Mouse (Mus musculus): Measurements from ENCODE around the gene Ddx42. TPM values are rescaled to one million over a fixed set of nuclear protein-coding genes. Genes with fewer than 3 reads are reported as not detected.

The Ddx42 gene
- polyA plus RNA-seq, 1 experiment from 2014 or later, result 35.3 TPM

DNA sequence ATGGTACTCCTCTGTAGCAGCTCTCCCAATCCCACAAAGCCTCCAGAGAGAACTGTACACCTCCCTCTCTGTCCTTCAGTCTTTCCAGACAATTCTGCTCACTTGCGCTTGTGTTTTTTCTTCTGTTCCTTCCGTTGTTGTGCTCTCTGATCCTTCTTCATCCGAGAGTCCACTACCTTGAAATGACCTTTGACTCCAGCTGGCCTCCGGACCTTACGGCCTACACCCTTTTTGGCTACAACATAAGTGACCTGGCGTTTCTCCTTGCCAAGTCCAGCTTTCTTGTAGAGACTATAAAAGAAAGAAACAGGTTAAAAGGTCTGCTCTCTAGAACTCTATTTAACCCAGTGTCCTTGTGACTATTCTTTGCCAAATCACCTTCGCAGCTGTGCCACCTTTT is 32.6 kb downstream of the Ddx42 start:
- 77% methylated on average over 7 of the region's 7 CpGs for WGBS
- no peaks in the 10 kb centered on the region for H3K27me3 ChIP-seq (replicated peaks; ENCODE audit: insufficient read depth, low read length)
- DNase-seq (ENCODE audit: low spot score) (no peak), ATAC-seq (no peak)
- H3K9me3 ChIP-seq (ENCODE audit: low read length), result no peaks in the 10 kb centered on the region
- no peaks in the 10 kb centered on the region for H3K4me1 ChIP-seq (ENCODE audit: insufficient read depth, low read depth, low read length)
- no peak overlapping the region for H3K4me2 ChIP-seq (replicated peaks; ENCODE audit: low read depth, low read length)
- H3K36me3 ChIP-seq (ENCODE audit: insufficient read depth, low read length), result peaks cover 63% of the 10 kb centered on the region; the same call in 1 of the 2 replicates
- H3K27ac ChIP-seq (ENCODE audit: low read length), result no peak overlapping the region
- TF ChIP-seq EP300 (IDR thresholded peaks at IDR 0.05) (no peak), CTCF (IDR thresholded peaks at IDR 0.05) (no peak)
- H3K4me3 ChIP-seq (ENCODE audit: low read depth, low read length), result no peak overlapping the region
- H3K9ac ChIP-seq (replicated peaks; ENCODE audit: low read depth), result no peak overlapping the region

DNA sequence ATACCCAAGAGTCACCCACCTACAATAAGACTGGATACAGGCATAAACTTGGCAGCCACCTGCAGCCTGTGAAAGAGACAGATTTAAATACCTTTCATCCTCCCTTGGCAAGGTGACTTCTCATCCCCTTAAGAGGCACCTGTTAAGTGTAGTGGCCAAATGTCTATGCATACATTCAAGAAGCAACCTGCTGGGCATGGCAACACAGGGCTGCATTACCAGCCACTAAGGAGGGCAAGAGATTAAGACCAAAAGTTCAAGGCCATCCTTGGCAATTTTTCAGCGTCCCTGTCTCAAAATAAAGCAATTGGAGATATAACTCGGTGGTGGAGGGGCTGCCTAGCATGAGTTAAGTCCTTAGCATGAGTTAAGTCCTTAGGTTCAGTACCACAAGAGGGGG is 38.0 kb downstream of the Ddx42 start:
- Histone ChIP-seq H3K9me3 (ENCODE audit: low read length) (no peaks in the 10 kb centered on the region), H3K4me3 (ENCODE audit: low read depth, low read length) (peak overlapping the region; percentile 70), H3K9ac (replicated peaks; ENCODE audit: low read depth) (peak overlapping the region; percentile 59), H3K36me3 (ENCODE audit: insufficient read depth, low read length) (peaks cover 15% of the 10 kb centered on the region; the same call in 1 of the 2 replicates), H3K27me3 (replicated peaks; ENCODE audit: insufficient read depth, low read length) (no peaks in the 10 kb centered on the region), H3K4me1 (ENCODE audit: insufficient read depth, low read depth, low read length) (peaks cover 11% of the 10 kb centered on the region; the same call in 1 of the 2 replicates), H3K4me2 (replicated peaks; ENCODE audit: low read depth, low read length) (peak overlapping the region; percentile 94), H3K27ac (ENCODE audit: low read length) (peak overlapping the region; percentile 69; the same call in 1 of the 2 replicates)
- ATAC-seq (no peak), DNase-seq (ENCODE audit: low spot score) (no peak)
- no peak for TF ChIP-seq EP300 (IDR thresholded peaks at IDR 0.05)
- no peak for TF ChIP-seq CTCF (IDR thresholded peaks at IDR 0.05)
- WGBS, result 17% methylated on average over 2 of the region's 2 CpGs

GRCm38 (mm10) chr11:106255174-106255573 is 38.4 kb downstream of the Ddx42 start:
- Histone ChIP-seq H3K4me2 (replicated peaks; ENCODE audit: low read depth, low read length) (peak overlapping the region; percentile 94), H3K36me3 (ENCODE audit: insufficient read depth, low read length) (peaks cover 11% of the 10 kb centered on the region; the same call in 1 of the 2 replicates), H3K27me3 (replicated peaks; ENCODE audit: insufficient read depth, low read length) (no peaks in the 10 kb centered on the region), H3K9me3 (ENCODE audit: low read length) (no peaks in the 10 kb centered on the region), H3K9ac (replicated peaks; ENCODE audit: low read depth) (peak overlapping the region; percentile 59), H3K4me1 (ENCODE audit: insufficient read depth, low read depth, low read length) (peaks cover 11% of the 10 kb centered on the region; the same call in 1 of the 2 replicates), H3K4me3 (ENCODE audit: low read depth, low read length) (peak overlapping the region; percentile 70), H3K27ac (ENCODE audit: low read length) (peak overlapping the region; percentile 69)
- WGBS, result 3% methylated on average over 22 of the region's 22 CpGs
- no peak for TF ChIP-seq CTCF (IDR thresholded peaks at IDR 0.05)
- no peak for TF ChIP-seq EP300 (IDR thresholded peaks at IDR 0.05)
- DNase-seq (ENCODE audit: low spot score) (peak; percentile 24), ATAC-seq (0 out of 2 replicates have a peak, but pooled peaks have one; percentile 4)

- peaks cover 10% of the 10 kb centered on the region; the same call in 1 of the 2 replicates for H3K36me3 ChIP-seq (ENCODE audit: insufficient read depth, low read length)
- peak within 1 kb of the TSS; percentile 59 for H3K9ac ChIP-seq (replicated peaks; ENCODE audit: low read depth)
- ATAC-seq, result peak; percentile 98
- peak within 1 kb of the TSS; percentile 70 for H3K4me3 ChIP-seq (ENCODE audit: low read depth, low read length)
- peak; percentile 98 for DNase-seq (ENCODE audit: low spot score)
- 1% methylated on average over 42 of the region's 42 CpGs for WGBS
- peak within 1 kb of the TSS; percentile 69 for H3K27ac ChIP-seq (ENCODE audit: low read length)
- no peaks in the 10 kb centered on the region for H3K9me3 ChIP-seq (ENCODE audit: low read length)
- H3K4me2 ChIP-seq (replicated peaks; ENCODE audit: low read depth, low read length), result peak within 1 kb of the TSS; percentile 94
- no peaks in the 10 kb centered on the region for H3K27me3 ChIP-seq (replicated peaks; ENCODE audit: insufficient read depth, low read length)
- TF ChIP-seq EP300 (IDR thresholded peaks at IDR 0.05) (no peak), CTCF (IDR thresholded peaks at IDR 0.05) (peak; percentile 66)
- peaks cover 11% of the 10 kb centered on the region; the same call in 1 of the 2 replicates for H3K4me1 ChIP-seq (ENCODE audit: insufficient read depth, low read depth, low read length)
These were observed 39.1 kb downstream of the Ddx42 start, which contains the start of the genes Ftsj3 and Psmc5 for GRCm38 (mm10) chr11:106255685-106256451. TSS of gene Ftsj3 (minus strand) at chr11:106256079. TSS of gene Psmc5 (plus strand) at chr11:106256154.

GRCm38 (mm10) chr11:106256775-106257174 is 40.0 kb downstream of the Ddx42 start:
- TF ChIP-seq CTCF (IDR thresholded peaks at IDR 0.05), result no peak
- TF ChIP-seq EP300 (IDR thresholded peaks at IDR 0.05), result no peak
- WGBS, result 51% methylated on average over 5 of the region's 5 CpGs
- DNase-seq (ENCODE audit: low spot score) (no peak), ATAC-seq (no peak)
- H3K4me1 ChIP-seq (ENCODE audit: insufficient read depth, low read depth, low read length), result peaks cover 11% of the 10 kb centered on the region; the same call in 1 of the 2 replicates
- peak overlapping the region; percentile 69; the same call in 1 of the 2 replicates for H3K27ac ChIP-seq (ENCODE audit: low read length)
- no peak overlapping the region for H3K9ac ChIP-seq (replicated peaks; ENCODE audit: low read depth)
- H3K4me2 ChIP-seq (replicated peaks; ENCODE audit: low read depth, low read length), result peak overlapping the region; percentile 94
- H3K4me3 ChIP-seq (ENCODE audit: low read depth, low read length), result peak overlapping the region; percentile 70
- H3K9me3 ChIP-seq (ENCODE audit: low read length), result no peaks in the 10 kb centered on the region
- H3K36me3 ChIP-seq (ENCODE audit: insufficient read depth, low read length), result peaks cover 9% of the 10 kb centered on the region; the same call in 1 of the 2 replicates
- no peaks in the 10 kb centered on the region for H3K27me3 ChIP-seq (replicated peaks; ENCODE audit: insufficient read depth, low read length)

DNA sequence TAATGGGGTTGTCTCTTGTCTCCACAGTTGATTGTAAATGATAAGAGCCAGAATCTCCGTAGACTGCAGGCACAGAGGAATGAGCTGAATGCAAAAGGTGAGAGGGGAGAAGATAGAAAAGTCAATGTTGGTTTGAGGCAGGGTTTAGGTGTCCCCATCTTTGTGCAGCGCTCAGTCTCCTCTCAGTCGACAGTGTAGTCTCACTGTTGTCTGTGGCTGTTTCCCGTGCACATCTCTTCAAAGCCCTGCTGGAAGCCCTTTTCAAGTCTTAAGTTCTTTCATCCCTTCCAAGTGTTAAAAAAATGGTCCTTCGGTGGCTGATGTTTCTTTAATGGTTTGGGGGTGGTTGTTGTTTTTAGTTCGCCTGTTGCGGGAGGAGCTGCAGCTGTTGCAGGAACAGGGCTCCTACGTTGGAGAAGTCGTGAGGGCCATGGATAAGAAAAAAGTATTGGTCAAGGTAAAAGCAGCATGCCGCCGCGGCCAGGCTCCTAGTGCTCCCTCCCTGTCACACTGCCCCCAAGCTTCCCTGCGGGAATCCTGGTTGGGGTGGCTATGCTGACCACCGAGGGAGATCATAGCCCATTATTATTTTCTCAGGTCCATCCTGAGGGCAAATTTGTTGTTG is 44.2 kb downstream of the Ddx42 start:
- H3K4me3 ChIP-seq (ENCODE audit: low read depth, low read length), result no peak overlapping the region
- DNase-seq (ENCODE audit: low spot score) (peak; percentile 47), ATAC-seq (peak; percentile 13; the same call in 1 of the 2 replicates)
- H3K4me2 ChIP-seq (replicated peaks; ENCODE audit: low read depth, low read length), result no peak overlapping the region
- TF ChIP-seq EP300 (IDR thresholded peaks at IDR 0.05) (no peak), CTCF (IDR thresholded peaks at IDR 0.05) (no peak)
- H3K27me3 ChIP-seq (replicated peaks; ENCODE audit: insufficient read depth, low read length), result no peaks in the 10 kb centered on the region
- peaks cover 5% of the 10 kb centered on the region; the same call in 1 of the 2 replicates for H3K4me1 ChIP-seq (ENCODE audit: insufficient read depth, low read depth, low read length)
- peaks cover 38% of the 10 kb centered on the region for H3K36me3 ChIP-seq (ENCODE audit: insufficient read depth, low read length)
- H3K9me3 ChIP-seq (ENCODE audit: low read length), result no peaks in the 10 kb centered on the region
- no peak overlapping the region for H3K27ac ChIP-seq (ENCODE audit: low read length)
- H3K9ac ChIP-seq (replicated peaks; ENCODE audit: low read depth), result no peak overlapping the region
- WGBS, result 70% methylated on average over 14 of the region's 14 CpGs

Measured in lung, postnatal 0 days (tissue).